Mouse (Mus musculus) megakaryocyte, embryonic 14.5 days (primary cell): Measurements from ENCODE around the gene B130006D01Rik. TPM values are rescaled to one million over a fixed set of nuclear protein-coding genes. Genes with fewer than 3 reads are reported as not detected.
A peak's percentile ranks its signal among the peaks of the same experiment; 100 is the strongest.
"Not testable (repeated sequence)": the region's sequence is repeated elsewhere in the genome, so short reads cannot be mapped to it uniquely, and the experiment has no call there.

Source experiments
- H3K27me3 ChIP-seq: replicated peaks from 2 replicates; pipeline ENCODE3; 2012; ENCODE audit warnings: inconsistent platforms
- H3K36me3 ChIP-seq: replicated peaks from 2 replicates; pipeline ENCODE3; 2012; ENCODE audit warnings: low read length, inconsistent platforms, mixed read lengths
- H3K4me1 ChIP-seq: 2 replicates; pipeline ENCODE4 v1.6.1; 2012; ENCODE audit warnings: inconsistent platforms
- H3K4me3 ChIP-seq: replicated peaks from 2 replicates; pipeline ENCODE3; 2012; ENCODE audit warnings: moderate library complexity, mild to moderate bottlenecking, inconsistent platforms
- H3K9me3 ChIP-seq: 2 replicates; pipeline ENCODE4 v1.6.1; 2012; ENCODE audit warnings: inconsistent platforms
- FLI1 ChIP-seq: IDR thresholded peaks from 2 replicates; pipeline ENCODE4 v1.6.1; 2012; ENCODE audit warnings: low read length, inconsistent platforms, mixed read lengths
- GATA1 ChIP-seq: IDR thresholded peaks from 3 replicates; pipeline ENCODE4 v1.6.1; 2012; ENCODE audit warnings: mixed read lengths, low read length, inconsistent platforms, borderline replicate concordance
- polyA plus RNA-seq: library from polyadenylated mRNA; stranded (reverse); fragments of >175 nt; gene quantifications from 2 replicates; pipeline ENCODE4 v1.2.3, GENCODE M21; 2012; ENCODE audit warnings: low replicate concordance; ENCODE audit not compliant: insufficient read depth

The B130006D01Rik gene
- polyA plus RNA-seq, 1 experiment, result not detected

GRCm38 (mm10) chr11:95734485-95734884 is 11.1 kb downstream of the B130006D01Rik start:
- H3K4me1 ChIP-seq, result peaks cover 14% of the 10 kb centered on the region
- H3K27me3 ChIP-seq, result no peaks in the 10 kb centered on the region
- H3K4me3 ChIP-seq, result no peak overlapping the region
- no peaks in the 10 kb centered on the region for H3K36me3 ChIP-seq
- TF ChIP-seq FLI1, result no peak
- TF ChIP-seq GATA1, result no peak
- no peaks in the 10 kb centered on the region for H3K9me3 ChIP-seq

GRCm38 (mm10) chr11:95737811-95738210 is 14.4 kb downstream of the B130006D01Rik start:
- no peaks in the 10 kb centered on the region; the same call in 1 of the 2 replicates for H3K9me3 ChIP-seq
- no peak for TF ChIP-seq FLI1
- no peak for TF ChIP-seq GATA1
- peaks cover 2% of the 10 kb centered on the region for H3K36me3 ChIP-seq

GRCm38 (mm10) chr11:95744521-95744920 is 21.1 kb downstream of the B130006D01Rik start:
- no peaks in the 10 kb centered on the region for H3K27me3 ChIP-seq
- H3K4me1 ChIP-seq, result peaks cover 32% of the 10 kb centered on the region
- H3K4me3 ChIP-seq, result no peak overlapping the region
- H3K36me3 ChIP-seq, result peaks cover 35% of the 10 kb centered on the region
- TF ChIP-seq GATA1 (no peak), FLI1 (no peak)
- H3K9me3 ChIP-seq, result peaks cover 8% of the 10 kb centered on the region; the same call in 1 of the 2 replicates

More at GRCm38 (mm10) chr11:95737811-95738210, 14.4 kb downstream of the B130006D01Rik start:
- Histone ChIP-seq H3K27me3 (no peaks in the 10 kb centered on the region), H3K4me3 (no peak overlapping the region), H3K4me1 (peaks cover 11% of the 10 kb centered on the region)

- Histone ChIP-seq H3K9me3 (peaks cover 8% of the 10 kb centered on the region; the same call in 1 of the 2 replicates), H3K4me1 (peaks cover 39% of the 10 kb centered on the region), H3K36me3 (peaks cover 50% of the 10 kb centered on the region), H3K4me3 (no peak overlapping the region), H3K27me3 (no peaks in the 10 kb centered on the region)
- TF ChIP-seq FLI1 (no peak), GATA1 (no peak)
These were observed 23.4 kb downstream of the B130006D01Rik start for GRCm38 (mm10) chr11:95746821-95747220.

GRCm38 (mm10) chr11:95748331-95748730 is 24.9 kb downstream of the B130006D01Rik start:
- Histone ChIP-seq H3K4me3 (peak overlapping the region; percentile 21), H3K36me3 (peaks cover 59% of the 10 kb centered on the region), H3K9me3 (peaks cover 8% of the 10 kb centered on the region; the same call in 1 of the 2 replicates), H3K4me1 (peaks cover 39% of the 10 kb centered on the region), H3K27me3 (no peaks in the 10 kb centered on the region)
- TF ChIP-seq GATA1, result no peak
- TF ChIP-seq FLI1, result no peak

DNA sequence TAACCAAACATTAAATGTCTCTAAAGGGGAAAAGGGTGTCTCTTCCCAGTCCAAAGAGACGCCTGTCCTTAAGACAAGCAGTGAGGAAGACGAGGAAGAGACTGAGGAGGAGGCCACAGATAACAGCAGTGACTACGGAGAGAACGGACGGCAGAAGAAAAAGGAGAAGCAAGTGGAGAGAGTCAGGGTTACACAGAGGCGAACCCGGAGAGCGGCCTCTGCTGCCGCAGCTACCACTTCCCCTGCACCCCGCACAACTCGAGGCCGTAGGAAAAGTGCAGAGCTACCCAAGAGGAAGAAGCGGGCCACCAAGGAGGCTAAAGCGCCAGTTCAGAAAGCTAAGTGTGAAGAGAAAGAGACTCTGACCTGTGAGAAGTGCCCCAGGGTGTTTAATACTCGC is 26.2 kb downstream of the B130006D01Rik start:
- peaks cover 37% of the 10 kb centered on the region for H3K4me1 ChIP-seq
- TF ChIP-seq FLI1 (no peak), GATA1 (no peak)
- H3K4me3 ChIP-seq, result no peak overlapping the region
- peaks cover 8% of the 10 kb centered on the region; the same call in 1 of the 2 replicates for H3K9me3 ChIP-seq
- H3K36me3 ChIP-seq, result peaks cover 68% of the 10 kb centered on the region
- H3K27me3 ChIP-seq, result no peaks in the 10 kb centered on the region

- H3K27me3 ChIP-seq, result no peaks in the 10 kb centered on the region
- peaks cover 5% of the 10 kb centered on the region; the same call in 1 of the 2 replicates for H3K9me3 ChIP-seq
- no peak for TF ChIP-seq GATA1
- no peak overlapping the region for H3K4me3 ChIP-seq
- peaks cover 34% of the 10 kb centered on the region for H3K4me1 ChIP-seq
- H3K36me3 ChIP-seq, result peaks cover 75% of the 10 kb centered on the region
These were observed 27.6 kb downstream of the B130006D01Rik start for GRCm38 (mm10) chr11:95750995-95751394.

GRCm38 (mm10) chr11:95755137-95755536 is 31.8 kb downstream of the B130006D01Rik start:
- not testable (repeated sequence) for H3K4me3 ChIP-seq, H3K27me3 ChIP-seq, H3K4me1 ChIP-seq, H3K9me3 ChIP-seq
- H3K36me3 ChIP-seq, result peaks cover 85% of the 10 kb centered on the region

DNA sequence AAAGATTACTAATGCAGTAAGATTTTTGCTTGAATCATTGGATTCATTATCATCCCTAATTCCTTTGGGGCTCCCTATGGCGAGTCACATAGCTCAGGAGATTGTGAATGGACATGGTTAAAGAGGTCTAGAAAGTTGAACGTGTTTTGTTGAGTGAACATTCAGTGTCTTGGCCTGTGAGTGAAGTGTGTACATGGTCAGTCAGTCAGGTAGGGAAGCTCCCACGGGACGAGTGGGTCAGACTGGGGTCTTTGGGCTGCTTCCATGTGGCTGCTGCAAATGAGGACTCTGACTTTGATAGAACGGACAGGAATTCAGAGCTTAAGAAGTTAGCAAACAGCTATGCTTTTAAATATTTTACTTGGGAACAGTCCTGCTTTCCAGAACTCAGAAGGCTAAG is 37.1 kb downstream of the B130006D01Rik start:
- H3K9me3 ChIP-seq, result no peaks in the 10 kb centered on the region
- H3K36me3 ChIP-seq, result peaks cover 76% of the 10 kb centered on the region
- H3K4me3 ChIP-seq, result no peak overlapping the region
- no peaks in the 10 kb centered on the region for H3K4me1 ChIP-seq
- H3K27me3 ChIP-seq, result no peaks in the 10 kb centered on the region
- no peak for TF ChIP-seq GATA1
- no peak for TF ChIP-seq FLI1

DNA sequence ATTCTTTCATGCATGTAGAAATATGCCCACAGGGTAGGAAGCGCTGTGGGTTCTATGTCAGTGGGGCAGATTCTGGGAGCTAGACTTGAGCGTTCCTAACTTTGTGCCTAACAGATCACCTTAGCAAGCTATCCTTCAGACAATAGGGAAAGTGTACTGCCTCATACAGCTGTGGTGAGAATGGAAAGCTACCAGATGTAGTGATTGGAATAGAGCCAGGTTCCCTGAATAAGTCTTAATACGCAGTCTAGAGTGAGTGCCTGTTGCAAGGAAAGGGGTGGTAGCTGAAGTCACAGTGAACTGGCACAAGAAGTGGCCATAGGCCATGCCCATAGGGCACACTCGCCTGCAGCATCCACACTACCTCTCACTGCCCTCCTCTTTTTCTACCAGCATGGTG is 39.6 kb downstream of the B130006D01Rik start:
- no peaks in the 10 kb centered on the region for H3K27me3 ChIP-seq
- H3K36me3 ChIP-seq, result peaks cover 74% of the 10 kb centered on the region
- H3K4me1 ChIP-seq, result no peaks in the 10 kb centered on the region
- H3K4me3 ChIP-seq, result no peak overlapping the region
- no peak for TF ChIP-seq GATA1
- no peak for TF ChIP-seq FLI1
- no peaks in the 10 kb centered on the region for H3K9me3 ChIP-seq

DNA sequence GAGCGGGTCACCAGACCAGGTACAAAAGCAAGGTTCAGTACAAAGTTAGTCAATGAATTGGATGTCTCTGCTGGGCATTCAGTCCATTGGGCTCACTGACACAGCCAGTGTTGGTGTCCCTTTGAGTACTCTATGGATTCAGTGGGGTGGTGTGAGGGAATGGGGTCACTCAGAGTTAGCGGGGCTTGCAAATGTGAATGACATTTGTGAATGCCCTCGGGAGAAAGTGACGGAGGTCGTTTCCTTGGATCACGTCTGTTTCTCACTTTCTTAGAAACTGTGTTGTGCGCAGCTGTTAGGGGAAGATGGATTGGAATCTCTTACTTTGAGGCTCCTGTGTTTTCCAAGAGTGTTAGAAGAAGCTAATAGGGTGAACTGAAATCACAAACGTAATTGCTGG is 41.4 kb downstream of the B130006D01Rik start:
- Histone ChIP-seq H3K36me3 (peaks cover 76% of the 10 kb centered on the region), H3K27me3 (no peaks in the 10 kb centered on the region), H3K4me1 (no peaks in the 10 kb centered on the region), H3K9me3 (no peaks in the 10 kb centered on the region), H3K4me3 (no peak overlapping the region)
- no peak for TF ChIP-seq FLI1
- no peak for TF ChIP-seq GATA1
